Mouse (Mus musculus): ENCODE data around the gene Orai1. TPM values are rescaled to one million over a fixed set of nuclear protein-coding genes. Genes with fewer than 3 reads are reported as not detected.

The Orai1 gene
- polyA plus RNA-seq, 1 experiment from 2014 or later, result 10.0 TPM

- Histone ChIP-seq H3K4me1 (ENCODE audit: control insufficient read depth, insufficient read depth, low read length) (peaks cover 16% of the 10 kb centered on the region), H3K27me3 (ENCODE audit: control insufficient read depth, insufficient read depth, low read length) (no peaks in the 10 kb centered on the region), H3K36me3 (ENCODE audit: control insufficient read depth, insufficient read depth, low read length) (0 out of 2 replicates have a peak, but pooled peaks cover 3% of the 10 kb centered on the region), H3K27ac (replicated peaks; ENCODE audit: low read depth, low read length) (no peak overlapping the region), H3K9me3 (ENCODE audit: control insufficient read depth, low read length) (no peaks in the 10 kb centered on the region), H3K4me2 (ENCODE audit: low read depth, severe bottlenecking) (no peak overlapping the region), H3K9ac (ENCODE audit: low read length) (no peak overlapping the region), H3K4me3 (ENCODE audit: low read depth, low read length) (no peak overlapping the region)
- 86% methylated on average over 5 of the region's 5 CpGs for WGBS
- DNase-seq (ENCODE audit: low spot score) (no peak), ATAC-seq (ENCODE audit: insufficient number of reproducible peaks, low FRiP score, low TSS enrichment, low read depth) (no peak)
Measured at GRCm38 (mm10) chr5:122984483-122984882, 30.4 kb upstream of the Orai1 start.

GRCm38 (mm10) chr5:122985276-122985675 lies 29.6 kb upstream of the Orai1 start:
- DNase-seq (ENCODE audit: low spot score) (no peak), ATAC-seq (ENCODE audit: insufficient number of reproducible peaks, low FRiP score, low TSS enrichment, low read depth) (no peak)
- Histone ChIP-seq H3K4me2 (ENCODE audit: low read depth, severe bottlenecking) (no peak overlapping the region), H3K27ac (replicated peaks; ENCODE audit: low read depth, low read length) (no peak overlapping the region), H3K36me3 (ENCODE audit: control insufficient read depth, insufficient read depth, low read length) (0 out of 2 replicates have a peak, but pooled peaks cover 3% of the 10 kb centered on the region), H3K9ac (ENCODE audit: low read length) (no peak overlapping the region), H3K4me1 (ENCODE audit: control insufficient read depth, insufficient read depth, low read length) (peaks cover 22% of the 10 kb centered on the region), H3K4me3 (ENCODE audit: low read depth, low read length) (no peak overlapping the region), H3K9me3 (ENCODE audit: control insufficient read depth, low read length) (no peaks in the 10 kb centered on the region), H3K27me3 (ENCODE audit: control insufficient read depth, insufficient read depth, low read length) (no peaks in the 10 kb centered on the region)
- WGBS, result 68% methylated on average over 3 of the region's 3 CpGs

DNA sequence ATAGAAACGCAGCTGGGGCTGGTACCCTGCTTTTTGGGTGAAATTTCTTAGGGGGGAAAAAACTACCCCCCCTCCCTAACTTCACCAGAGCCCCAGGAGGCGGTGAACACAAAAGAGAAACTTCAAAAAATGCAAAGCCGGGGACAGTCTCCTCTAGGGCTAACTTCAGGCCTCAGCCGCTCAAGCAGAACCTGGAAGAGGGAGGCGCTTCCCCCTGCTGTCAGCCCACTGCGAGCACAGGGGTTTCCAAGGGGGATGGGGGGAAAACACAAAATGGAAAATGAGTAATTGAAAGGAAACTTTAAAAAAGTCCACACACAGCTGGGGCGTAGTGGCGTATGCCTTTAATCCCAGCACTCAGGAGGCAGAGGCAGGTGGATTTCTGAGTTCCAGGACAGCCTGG lies 28.8 kb upstream of the Orai1 start:
- Histone ChIP-seq H3K27me3 (ENCODE audit: control insufficient read depth, insufficient read depth, low read length) (no peaks in the 10 kb centered on the region), H3K4me2 (ENCODE audit: low read depth, severe bottlenecking) (0 out of 2 replicates have a peak overlapping the region, but pooled peaks have one; percentile 96), H3K4me1 (ENCODE audit: control insufficient read depth, insufficient read depth, low read length) (peaks cover 28% of the 10 kb centered on the region), H3K4me3 (ENCODE audit: low read depth, low read length) (no peak overlapping the region), H3K9me3 (ENCODE audit: control insufficient read depth, low read length) (no peaks in the 10 kb centered on the region), H3K9ac (ENCODE audit: low read length) (0 out of 2 replicates have a peak overlapping the region, but pooled peaks have one; percentile 18), H3K27ac (replicated peaks; ENCODE audit: low read depth, low read length) (no peak overlapping the region), H3K36me3 (ENCODE audit: control insufficient read depth, insufficient read depth, low read length) (0 out of 2 replicates have a peak, but pooled peaks cover 3% of the 10 kb centered on the region)
- no peak for DNase-seq (ENCODE audit: low spot score)
- WGBS, result 40% methylated on average over 8 of the region's 8 CpGs
- ATAC-seq (ENCODE audit: insufficient number of reproducible peaks, low FRiP score, low TSS enrichment, low read depth), result no peak

DNA sequence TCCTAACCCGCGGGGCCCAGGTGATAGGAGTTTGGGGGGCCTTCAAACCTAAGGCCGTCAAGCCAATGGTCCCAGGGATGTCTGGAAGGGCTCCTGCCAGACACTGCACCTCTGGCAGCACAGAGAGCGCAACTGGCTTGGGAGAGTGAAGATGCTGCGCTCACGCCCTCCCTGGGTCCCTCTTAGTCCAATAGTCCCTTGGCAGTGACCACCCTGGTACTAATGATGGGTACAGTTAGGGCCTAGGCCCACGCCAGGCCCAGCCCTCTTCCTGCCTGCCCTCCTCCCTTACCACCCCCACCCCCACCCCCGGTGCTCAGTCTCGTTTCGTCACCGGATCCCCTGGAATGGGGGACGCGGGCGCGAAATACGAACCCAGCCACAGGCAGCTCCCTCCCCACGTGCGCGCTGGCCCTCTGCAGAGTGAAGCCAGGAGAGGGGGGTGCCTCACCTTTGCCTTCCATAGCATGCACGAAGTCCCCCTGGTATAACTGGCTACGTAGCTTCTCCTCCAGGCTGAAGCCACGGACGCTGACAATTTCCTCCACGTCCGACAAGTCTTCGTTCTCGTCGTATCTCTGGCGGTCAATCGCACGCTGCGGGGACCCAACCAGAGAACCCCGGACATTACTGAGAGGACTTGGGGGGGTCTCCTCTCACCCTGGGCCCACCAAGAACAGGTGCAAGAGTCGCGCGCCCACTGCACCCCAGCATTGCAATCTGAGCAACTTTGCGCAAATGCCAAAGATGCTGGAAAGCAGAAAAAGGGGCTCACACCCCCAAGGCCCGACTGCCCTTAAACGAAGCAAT lies 27.5 kb upstream of the Orai1 start:
- DNase-seq (ENCODE audit: low spot score), result peak; percentile 74
- Histone ChIP-seq H3K27me3 (ENCODE audit: control insufficient read depth, insufficient read depth, low read length) (no peaks in the 10 kb centered on the region), H3K4me1 (ENCODE audit: control insufficient read depth, insufficient read depth, low read length) (peaks cover 37% of the 10 kb centered on the region), H3K4me2 (ENCODE audit: low read depth, severe bottlenecking) (peak overlapping the region; percentile 96), H3K36me3 (ENCODE audit: control insufficient read depth, insufficient read depth, low read length) (no peaks in the 10 kb centered on the region), H3K9me3 (ENCODE audit: control insufficient read depth, low read length) (no peaks in the 10 kb centered on the region), H3K27ac (replicated peaks; ENCODE audit: low read depth, low read length) (peak overlapping the region; percentile 33; the same call in 1 of the 2 replicates), H3K4me3 (ENCODE audit: low read depth, low read length) (peak overlapping the region; percentile 69), H3K9ac (ENCODE audit: low read length) (peak overlapping the region; percentile 79)
- ATAC-seq (ENCODE audit: insufficient number of reproducible peaks, low FRiP score, low TSS enrichment, low read depth), result no peak
- WGBS, result 1% methylated on average over 39 of the region's 39 CpGs

GRCm38 (mm10) chr5:122988021-122988751 lies 26.7 kb upstream of the Orai1 start:
- H3K4me1 ChIP-seq (ENCODE audit: control insufficient read depth, insufficient read depth, low read length), result peaks cover 37% of the 10 kb centered on the region
- DNase-seq (ENCODE audit: low spot score) (peak; percentile 68), ATAC-seq (ENCODE audit: insufficient number of reproducible peaks, low FRiP score, low TSS enrichment, low read depth) (no peak)

GRCm38 (mm10) chr5:122989001-122989525 lies 25.8 kb upstream of the Orai1 start:
- no peaks in the 10 kb centered on the region for H3K36me3 ChIP-seq (ENCODE audit: control insufficient read depth, insufficient read depth, low read length)
- WGBS, result 0% methylated on average over 38 of the region's 39 CpGs
- peak overlapping the region; percentile 82 for H3K9ac ChIP-seq (ENCODE audit: low read length)
- ATAC-seq (ENCODE audit: insufficient number of reproducible peaks, low FRiP score, low TSS enrichment, low read depth), result peak; percentile 72; the same call in 1 of the 2 replicates
- peak overlapping the region; percentile 69 for H3K4me3 ChIP-seq (ENCODE audit: low read depth, low read length)
- H3K9me3 ChIP-seq (ENCODE audit: control insufficient read depth, low read length), result no peaks in the 10 kb centered on the region
- no peaks in the 10 kb centered on the region for H3K27me3 ChIP-seq (ENCODE audit: control insufficient read depth, insufficient read depth, low read length)
- H3K4me1 ChIP-seq (ENCODE audit: control insufficient read depth, insufficient read depth, low read length), result peaks cover 38% of the 10 kb centered on the region
- peak; percentile 81 for DNase-seq (ENCODE audit: low spot score)
- H3K27ac ChIP-seq (replicated peaks; ENCODE audit: low read depth, low read length), result peak overlapping the region; percentile 90
- peak overlapping the region; percentile 96 for H3K4me2 ChIP-seq (ENCODE audit: low read depth, severe bottlenecking)

More at GRCm38 (mm10) chr5:122988021-122988751, 26.7 kb upstream of the Orai1 start:
- H3K9me3 ChIP-seq (ENCODE audit: control insufficient read depth, low read length), result no peaks in the 10 kb centered on the region
- peak overlapping the region; percentile 69 for H3K4me3 ChIP-seq (ENCODE audit: low read depth, low read length)
- peak overlapping the region; percentile 73 for H3K27ac ChIP-seq (replicated peaks; ENCODE audit: low read depth, low read length)
- no peaks in the 10 kb centered on the region for H3K36me3 ChIP-seq (ENCODE audit: control insufficient read depth, insufficient read depth, low read length)
- peak overlapping the region; percentile 79 for H3K9ac ChIP-seq (ENCODE audit: low read length)
- H3K4me2 ChIP-seq (ENCODE audit: low read depth, severe bottlenecking), result peak overlapping the region; percentile 96
- no peaks in the 10 kb centered on the region for H3K27me3 ChIP-seq (ENCODE audit: control insufficient read depth, insufficient read depth, low read length)
- WGBS, result under 1% methylated on average over 41 of the region's 41 CpGs

DNA sequence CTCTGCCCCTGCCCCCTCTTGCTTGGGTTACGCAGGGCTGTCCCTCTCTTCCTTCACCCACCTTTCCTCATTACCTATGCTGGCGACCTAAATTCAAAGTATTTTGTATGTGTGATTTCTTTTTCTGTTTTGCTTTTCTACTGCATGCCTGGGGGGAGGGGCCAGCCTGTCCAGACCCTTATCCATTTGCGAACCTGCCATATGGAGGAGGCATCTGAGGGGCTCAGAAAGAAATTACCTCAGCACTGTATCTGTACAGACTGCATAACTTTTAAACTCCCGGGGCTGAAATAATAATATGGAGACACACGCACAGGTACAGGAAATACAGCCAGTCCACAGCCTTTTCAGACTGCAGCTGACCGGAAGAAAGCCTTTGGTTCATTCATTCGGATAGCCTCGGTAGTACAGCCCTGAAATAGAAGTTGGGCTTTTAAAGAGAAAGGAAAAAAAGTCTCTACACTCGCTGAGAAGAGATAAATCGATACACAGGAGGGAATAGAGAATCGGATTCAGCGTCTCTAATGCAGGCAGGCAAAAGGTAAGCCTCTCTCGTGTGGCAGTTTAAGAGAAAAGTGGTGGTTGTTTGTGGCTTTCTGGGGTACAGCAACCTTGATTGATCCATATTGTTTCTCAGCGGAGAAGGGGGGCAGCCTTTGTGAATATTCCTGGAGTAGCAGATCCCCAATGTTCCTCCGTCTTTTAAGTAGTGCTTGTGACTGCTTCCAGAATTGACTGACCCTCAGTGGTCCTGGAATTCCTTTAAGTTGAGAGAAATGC lies 25.1 kb upstream of the Orai1 start, which contains the start of gene Kdm2b:
Gene Kdm2b (minus strand): TSS at position 273 of the 780 bp plus-strand sequence.
- WGBS, result 1% methylated on average over 15 of the region's 15 CpGs
- Histone ChIP-seq H3K9me3 (ENCODE audit: control insufficient read depth, low read length) (no peaks in the 10 kb centered on the region), H3K27ac (replicated peaks; ENCODE audit: low read depth, low read length) (peak within 1 kb of the TSS; percentile 90), H3K36me3 (ENCODE audit: control insufficient read depth, insufficient read depth, low read length) (no peaks in the 10 kb centered on the region), H3K4me1 (ENCODE audit: control insufficient read depth, insufficient read depth, low read length) (peaks cover 40% of the 10 kb centered on the region), H3K9ac (ENCODE audit: low read length) (peak within 1 kb of the TSS; percentile 82), H3K4me2 (ENCODE audit: low read depth, severe bottlenecking) (peak within 1 kb of the TSS; percentile 96), H3K27me3 (ENCODE audit: control insufficient read depth, insufficient read depth, low read length) (no peaks in the 10 kb centered on the region), H3K4me3 (ENCODE audit: low read depth, low read length) (peak within 1 kb of the TSS; percentile 69)
- ATAC-seq (ENCODE audit: insufficient number of reproducible peaks, low FRiP score, low TSS enrichment, low read depth) (peak; percentile 16; the same call in 1 of the 2 replicates), DNase-seq (ENCODE audit: low spot score) (peak; percentile 64)

Measured in limb, embryonic 11.5 days (tissue).